Mouse (Mus musculus): Measurements from ENCODE around the gene Slc22a3. TPM values are rescaled to one million over a fixed set of nuclear protein-coding genes. Genes with fewer than 3 reads are reported as not detected.

The Slc22a3 gene
- polyA plus RNA-seq, 1 experiment from 2014 or later = 0.20 TPM

GRCm38 (mm10) chr17:12416250-12416895 lies 91.1 kb downstream of the Slc22a3 start:
- Histone ChIP-seq H3K27me3 (replicated peaks; ENCODE audit: control insufficient read depth, insufficient read depth, low read length) (no peaks in the 10 kb centered on the region), H3K4me2 (replicated peaks; ENCODE audit: low read depth) (no peak overlapping the region), H3K9ac (ENCODE audit: low read depth, low read length) (no peak overlapping the region), H3K4me1 (replicated peaks; ENCODE audit: control insufficient read depth, insufficient read depth, low read length) (no peaks in the 10 kb centered on the region), H3K9me3 (ENCODE audit: control insufficient read depth) (no peaks in the 10 kb centered on the region), H3K27ac (ENCODE audit: low read depth, low read length) (no peak overlapping the region), H3K36me3 (ENCODE audit: control insufficient read depth, insufficient read depth) (no peaks in the 10 kb centered on the region), H3K4me3 (ENCODE audit: low read depth, low read length) (no peak overlapping the region)
- ATAC-seq = no peak
- TF ChIP-seq CTCF (IDR thresholded peaks at IDR 0.05; ENCODE audit: low read depth) = peak; percentile 89
- 39% methylated on average over 6 of the region's 6 CpGs for WGBS

DNA sequence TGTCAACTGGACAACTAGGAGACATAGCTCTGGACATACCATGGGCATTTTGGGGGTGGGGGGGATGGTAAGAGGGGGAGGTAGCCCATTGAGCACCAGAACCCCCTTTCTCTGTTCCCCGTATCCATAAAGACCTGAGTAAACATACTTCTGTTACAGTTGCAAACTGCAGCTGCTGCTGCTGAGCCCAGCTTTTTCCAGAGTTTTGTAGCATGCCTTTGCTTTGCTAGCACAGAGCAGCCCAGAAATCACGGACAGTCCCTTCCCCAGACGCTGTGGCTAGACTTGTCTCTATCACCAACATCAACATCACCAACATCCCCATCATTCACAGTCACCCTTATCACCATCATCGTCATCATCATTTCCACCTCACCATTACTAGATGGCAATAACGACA lies 91.8 kb downstream of the Slc22a3 start:
- no peaks in the 10 kb centered on the region for H3K27me3 ChIP-seq (replicated peaks; ENCODE audit: control insufficient read depth, insufficient read depth, low read length)
- H3K4me2 ChIP-seq (replicated peaks; ENCODE audit: low read depth) = no peak overlapping the region
- no peaks in the 10 kb centered on the region for H3K36me3 ChIP-seq (ENCODE audit: control insufficient read depth, insufficient read depth)
- WGBS = 53% methylated on average over 5 of the region's 5 CpGs
- no peak overlapping the region for H3K4me3 ChIP-seq (ENCODE audit: low read depth, low read length)
- H3K4me1 ChIP-seq (replicated peaks; ENCODE audit: control insufficient read depth, insufficient read depth, low read length) = no peaks in the 10 kb centered on the region
- H3K9me3 ChIP-seq (ENCODE audit: control insufficient read depth) = no peaks in the 10 kb centered on the region
- no peak for TF ChIP-seq CTCF (IDR thresholded peaks at IDR 0.05; ENCODE audit: low read depth)
- H3K27ac ChIP-seq (ENCODE audit: low read depth, low read length) = no peak overlapping the region
- ATAC-seq = no peak
- no peak overlapping the region for H3K9ac ChIP-seq (ENCODE audit: low read depth, low read length)

DNA sequence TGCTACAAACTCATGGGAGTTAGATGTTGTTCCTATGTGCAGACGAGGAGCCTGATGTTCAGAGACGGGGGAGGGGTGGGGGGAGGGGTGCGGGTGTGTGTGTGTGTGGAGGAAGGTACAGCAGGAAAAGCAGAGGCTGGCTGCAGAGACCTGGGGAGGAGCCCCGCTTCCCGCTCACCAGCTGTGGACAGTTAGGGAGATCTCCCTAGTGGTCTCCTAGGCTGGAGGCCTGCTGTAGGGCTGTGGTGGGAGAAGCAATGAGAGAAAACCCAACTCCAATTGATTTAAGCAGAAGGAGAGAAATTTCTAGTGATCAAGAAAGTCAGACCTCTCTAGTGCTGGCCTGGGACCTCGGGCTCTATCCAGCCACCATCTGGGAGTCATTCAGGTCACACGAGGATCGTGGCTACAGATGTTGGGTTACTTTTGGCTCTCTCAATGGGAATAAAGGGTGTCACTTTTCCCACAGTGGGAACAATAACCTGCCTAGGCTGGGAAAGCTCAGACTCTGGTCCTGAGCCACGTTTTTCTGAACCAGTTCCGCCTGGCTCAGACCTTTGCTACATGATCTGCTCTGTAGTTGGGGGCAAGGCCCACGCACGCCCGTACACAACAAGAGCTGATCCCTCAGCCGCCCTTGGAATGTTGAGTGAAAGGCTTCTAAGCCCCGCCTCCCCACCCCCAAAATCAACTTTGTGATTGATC lies 92.3 kb downstream of the Slc22a3 start:
- H3K27ac ChIP-seq (ENCODE audit: low read depth, low read length) = no peak overlapping the region
- H3K9ac ChIP-seq (ENCODE audit: low read depth, low read length) = no peak overlapping the region
- no peaks in the 10 kb centered on the region for H3K36me3 ChIP-seq (ENCODE audit: control insufficient read depth, insufficient read depth)
- H3K27me3 ChIP-seq (replicated peaks; ENCODE audit: control insufficient read depth, insufficient read depth, low read length) = no peaks in the 10 kb centered on the region
- no peaks in the 10 kb centered on the region for H3K4me1 ChIP-seq (replicated peaks; ENCODE audit: control insufficient read depth, insufficient read depth, low read length)
- ATAC-seq = no peak
- H3K9me3 ChIP-seq (ENCODE audit: control insufficient read depth) = no peaks in the 10 kb centered on the region
- H3K4me2 ChIP-seq (replicated peaks; ENCODE audit: low read depth) = no peak overlapping the region
- no peak overlapping the region for H3K4me3 ChIP-seq (ENCODE audit: low read depth, low read length)
- WGBS = 54% methylated on average over 15 of the region's 15 CpGs
- TF ChIP-seq CTCF (IDR thresholded peaks at IDR 0.05; ENCODE audit: low read depth) = no peak

GRCm38 (mm10) chr17:12412891-12413237 lies 94.6 kb downstream of the Slc22a3 start:
- no peak overlapping the region for H3K4me3 ChIP-seq (ENCODE audit: low read depth, low read length)
- WGBS = 41% methylated on average over 3 of the region's 3 CpGs
- no peaks in the 10 kb centered on the region for H3K36me3 ChIP-seq (ENCODE audit: control insufficient read depth, insufficient read depth)
- H3K27ac ChIP-seq (ENCODE audit: low read depth, low read length) = no peak overlapping the region
- no peaks in the 10 kb centered on the region for H3K27me3 ChIP-seq (replicated peaks; ENCODE audit: control insufficient read depth, insufficient read depth, low read length)
- no peak for TF ChIP-seq CTCF (IDR thresholded peaks at IDR 0.05; ENCODE audit: low read depth)
- ATAC-seq = peak; percentile 48; the same call in 1 of the 2 replicates
- no peak overlapping the region for H3K9ac ChIP-seq (ENCODE audit: low read depth, low read length)
- no peaks in the 10 kb centered on the region for H3K4me1 ChIP-seq (replicated peaks; ENCODE audit: control insufficient read depth, insufficient read depth, low read length)
- no peak overlapping the region for H3K4me2 ChIP-seq (replicated peaks; ENCODE audit: low read depth)
- no peaks in the 10 kb centered on the region for H3K9me3 ChIP-seq (ENCODE audit: control insufficient read depth)

- ATAC-seq = no peak
- no peaks in the 10 kb centered on the region for H3K36me3 ChIP-seq (ENCODE audit: control insufficient read depth, insufficient read depth)
- no peaks in the 10 kb centered on the region for H3K4me1 ChIP-seq (replicated peaks; ENCODE audit: control insufficient read depth, insufficient read depth, low read length)
- H3K27me3 ChIP-seq (replicated peaks; ENCODE audit: control insufficient read depth, insufficient read depth, low read length) = no peaks in the 10 kb centered on the region
- no peak overlapping the region for H3K9ac ChIP-seq (ENCODE audit: low read depth, low read length)
- H3K27ac ChIP-seq (ENCODE audit: low read depth, low read length) = no peak overlapping the region
- H3K4me3 ChIP-seq (ENCODE audit: low read depth, low read length) = no peak overlapping the region
- no peak overlapping the region for H3K4me2 ChIP-seq (replicated peaks; ENCODE audit: low read depth)
- no peaks in the 10 kb centered on the region for H3K9me3 ChIP-seq (ENCODE audit: control insufficient read depth)
- WGBS = 70% methylated on average over 10 of the region's 10 CpGs
- no peak for TF ChIP-seq CTCF (IDR thresholded peaks at IDR 0.05; ENCODE audit: low read depth)
These were observed 95.2 kb downstream of the Slc22a3 start for GRCm38 (mm10) chr17:12412181-12412890.

GRCm38 (mm10) chr17:12409346-12409944 lies 98.1 kb downstream of the Slc22a3 start:
- Histone ChIP-seq H3K4me2 (replicated peaks; ENCODE audit: low read depth) (no peak overlapping the region), H3K27me3 (replicated peaks; ENCODE audit: control insufficient read depth, insufficient read depth, low read length) (no peaks in the 10 kb centered on the region), H3K4me1 (replicated peaks; ENCODE audit: control insufficient read depth, insufficient read depth, low read length) (no peaks in the 10 kb centered on the region), H3K27ac (ENCODE audit: low read depth, low read length) (no peak overlapping the region), H3K36me3 (ENCODE audit: control insufficient read depth, insufficient read depth) (no peaks in the 10 kb centered on the region), H3K9me3 (ENCODE audit: control insufficient read depth) (no peaks in the 10 kb centered on the region), H3K4me3 (ENCODE audit: low read depth, low read length) (no peak overlapping the region), H3K9ac (ENCODE audit: low read depth, low read length) (no peak overlapping the region)
- TF ChIP-seq CTCF (IDR thresholded peaks at IDR 0.05; ENCODE audit: low read depth) = no peak
- ATAC-seq = no peak
- whole genome bisulfite sequencing = 76% methylated on average over 11 of the region's 11 CpGs
